Mouse (Mus musculus) adrenal gland (tissue): ENCODE results near the gene Wnt10a.

ENCODE experiments used
- intact Hi-C: fragments of 180-260 bp; cut with DNase I; formaldehyde crosslinking; loops from one replicate; pipeline ENCODE4 v1.15.1; 2025

Wnt10a gene

DNA sequence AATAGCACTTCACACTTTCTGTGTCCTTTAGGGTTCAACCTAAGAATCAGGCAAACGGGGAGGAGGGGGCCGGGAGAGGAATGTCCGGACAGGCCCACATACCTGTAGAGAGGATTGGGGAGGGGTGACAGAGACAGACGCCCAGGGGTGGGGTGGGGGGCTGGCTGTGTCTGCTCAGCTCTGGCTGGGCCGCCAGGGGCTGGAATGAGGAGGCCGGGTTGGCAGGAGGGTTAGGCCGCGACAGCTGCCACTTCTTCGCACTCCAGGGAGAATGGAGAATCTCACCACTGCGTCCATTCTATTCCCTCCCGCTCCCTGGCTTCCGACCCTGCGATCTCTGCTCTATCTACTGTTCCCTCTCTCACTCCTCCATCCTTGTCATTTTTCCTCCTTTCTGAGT lies 7.8 kb upstream of the Wnt10a start:
- intact Hi-C loops = no loop called here

DNA sequence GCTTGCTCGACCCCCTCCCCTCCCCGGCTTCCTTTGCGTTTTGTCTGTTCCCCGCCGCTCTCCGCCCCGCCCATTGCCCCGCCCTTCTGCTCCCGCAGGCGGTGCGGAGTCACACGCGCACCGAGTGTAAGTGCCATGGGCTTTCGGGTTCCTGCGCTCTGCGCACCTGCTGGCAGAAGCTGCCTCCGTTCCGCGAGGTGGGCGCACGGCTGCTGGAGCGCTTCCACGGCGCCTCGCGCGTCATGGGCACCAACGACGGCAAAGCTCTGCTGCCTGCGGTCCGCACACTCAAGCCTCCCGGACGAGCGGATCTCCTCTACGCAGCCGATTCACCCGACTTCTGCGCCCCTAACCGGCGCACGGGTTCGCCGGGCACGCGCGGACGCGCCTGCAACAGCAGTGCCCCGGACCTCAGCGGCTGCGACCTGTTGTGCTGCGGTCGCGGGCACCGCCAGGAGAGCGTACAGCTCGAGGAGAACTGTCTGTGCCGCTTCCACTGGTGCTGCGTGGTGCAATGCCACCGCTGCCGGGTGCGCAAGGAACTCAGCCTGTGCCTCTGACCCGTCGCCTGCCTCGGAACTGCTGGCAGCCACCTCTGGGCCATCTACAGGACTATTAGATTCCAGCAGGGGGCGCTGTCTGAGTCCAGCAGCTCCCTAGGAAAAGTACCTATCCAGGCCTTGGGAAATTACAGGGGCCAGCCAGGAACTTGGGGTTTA lies 7.1 kb upstream of the Wnt10a start:
- intact Hi-C loops = no loop called here

DNA sequence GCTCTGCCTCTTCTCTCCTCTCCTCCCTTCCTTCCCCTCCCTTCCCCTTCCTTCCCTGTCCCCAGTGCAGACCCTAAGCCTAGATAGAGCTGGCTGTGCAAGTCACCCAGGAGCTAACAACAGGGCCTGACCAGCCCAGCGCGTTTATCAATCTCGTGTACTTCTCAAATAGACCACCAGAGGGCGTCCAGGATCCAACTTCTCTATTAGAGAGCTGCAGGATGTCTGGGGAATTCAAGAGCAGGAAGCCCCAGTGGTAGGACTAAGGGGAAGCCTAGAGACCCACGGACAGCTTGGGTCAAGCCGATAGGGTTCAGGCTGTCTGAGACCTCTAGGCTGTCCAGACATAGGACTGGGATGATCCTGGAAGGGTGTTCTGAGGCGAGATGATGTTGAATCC lies 3.5 kb upstream of the Wnt10a start:
- intact Hi-C loops = loop anchor here (2.0 kb wide), 1 partner anchor 21 kb away; no protein-coding TSS in a partner anchor

DNA sequence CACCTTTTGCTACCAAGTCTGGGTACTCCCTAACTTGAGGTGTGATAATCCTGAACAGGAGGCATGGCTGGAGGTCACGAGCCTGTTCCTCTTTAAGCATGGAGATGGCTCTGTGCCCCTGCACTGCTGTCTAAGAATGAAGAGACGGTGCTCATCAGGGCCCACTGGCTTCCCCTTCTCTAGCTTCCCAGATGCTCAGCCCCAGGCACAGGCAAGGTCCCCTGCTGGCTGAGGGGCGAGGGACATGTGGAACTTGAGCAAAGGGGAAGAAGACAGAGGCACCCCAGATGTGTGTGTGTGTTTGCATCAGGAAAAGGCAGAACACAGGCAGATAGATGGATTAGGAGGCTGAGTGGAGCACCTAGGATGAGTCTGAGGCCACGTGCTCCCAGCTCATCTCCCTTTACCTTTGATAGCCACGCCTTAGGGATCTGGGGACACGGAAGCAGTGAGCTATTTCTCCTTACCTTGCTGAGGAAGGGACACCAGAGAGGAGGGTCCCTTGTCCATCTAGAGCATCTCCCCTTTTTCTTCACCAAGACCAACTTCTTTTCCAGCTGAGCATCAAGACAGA lies 2.6 kb upstream of the Wnt10a start:
- intact Hi-C loops = no loop called here

DNA sequence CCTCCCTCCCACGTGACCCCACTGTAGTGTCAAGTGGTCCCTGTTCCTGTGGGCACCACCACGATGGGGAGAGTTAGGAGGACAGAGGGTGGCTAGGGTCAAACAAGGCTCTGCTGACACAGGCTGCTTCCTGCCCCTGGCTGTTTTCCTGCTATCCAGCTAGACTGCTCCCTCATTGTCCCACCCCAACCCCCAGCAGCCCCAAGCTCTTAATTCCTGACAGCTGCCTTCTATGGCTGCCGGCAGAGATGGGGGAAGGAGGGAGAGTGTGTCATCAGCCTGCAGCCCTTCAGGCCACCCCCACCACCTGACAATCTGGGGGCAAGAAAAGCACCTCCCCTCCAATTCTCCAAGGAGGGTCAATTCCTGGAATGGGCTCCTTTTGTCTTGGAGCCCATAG lies 1.2 kb upstream of the Wnt10a start:
- intact Hi-C loops = no loop called here

DNA sequence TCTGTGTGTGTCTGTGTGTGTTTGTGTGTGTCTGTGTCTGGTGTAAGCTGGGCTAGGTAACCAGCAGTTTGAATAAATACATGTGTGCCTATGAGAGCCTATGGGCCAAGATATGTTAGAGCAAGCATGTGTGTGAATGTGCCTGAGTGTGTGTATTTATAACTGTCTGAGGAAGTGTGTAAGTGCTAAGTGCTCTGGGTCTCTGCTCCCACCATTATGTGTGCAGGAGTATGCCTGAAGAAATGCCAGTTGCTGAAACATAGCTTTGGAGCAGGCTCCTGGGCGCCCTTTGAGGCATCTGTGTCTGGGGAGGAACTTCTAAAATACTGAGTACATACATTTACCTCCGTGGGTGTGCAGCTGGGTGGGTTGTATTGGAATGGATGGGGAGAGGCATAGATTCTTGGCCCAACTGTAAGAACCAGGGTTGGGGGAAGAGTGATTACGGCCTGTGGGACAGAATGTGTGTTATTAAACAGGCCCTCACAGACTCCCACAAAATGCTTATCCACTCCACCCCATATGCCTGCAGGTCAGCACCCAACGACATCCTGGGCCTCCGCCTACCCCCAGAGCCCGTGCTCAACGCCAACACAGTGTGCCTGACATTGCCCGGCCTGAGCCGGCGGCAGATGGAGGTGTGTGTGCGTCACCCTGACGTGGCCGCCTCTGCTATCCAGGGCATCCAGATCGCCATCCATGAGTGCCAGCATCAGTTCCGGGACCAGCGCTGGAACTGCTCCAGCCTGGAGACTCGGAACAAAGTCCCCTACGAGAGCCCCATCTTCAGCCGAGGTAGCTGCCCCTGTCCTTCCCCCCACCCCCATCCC lies 1.7 kb downstream of the Wnt10a start:
- intact Hi-C loops = no loop called here

DNA sequence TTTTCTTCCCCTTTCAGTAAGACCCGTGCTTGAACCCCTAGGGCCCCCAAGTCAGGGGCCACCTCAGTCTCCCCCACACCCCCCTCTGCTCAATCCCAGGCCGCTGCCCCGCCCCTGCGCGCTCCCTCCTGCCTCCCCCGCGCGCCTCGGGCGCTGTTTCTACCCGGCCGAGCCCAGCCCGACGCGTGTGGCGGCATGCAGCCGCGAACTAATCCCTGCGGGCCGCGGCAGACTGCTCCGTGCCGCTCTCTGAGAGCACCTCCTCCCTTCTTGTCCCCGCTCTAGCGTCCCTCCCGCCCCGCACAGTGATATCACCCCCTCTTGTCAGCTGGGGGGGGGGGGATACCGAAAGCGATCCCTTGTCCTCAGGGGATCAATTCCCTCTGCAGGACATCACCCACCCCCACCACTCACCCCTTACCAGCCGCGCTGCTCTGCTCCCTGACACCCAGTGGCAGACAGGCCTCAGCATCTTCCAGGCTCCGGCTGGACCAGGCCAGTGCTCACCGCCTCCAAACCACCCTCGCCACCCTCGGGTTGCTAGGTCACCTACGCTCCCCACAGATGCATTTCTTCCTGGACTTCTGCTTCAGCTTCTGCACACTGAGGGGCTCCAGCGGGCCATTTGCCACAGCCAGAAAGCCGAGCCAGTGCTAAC lies 3.3 kb downstream of the Wnt10a start:
- intact Hi-C loops = no loop called here

DNA sequence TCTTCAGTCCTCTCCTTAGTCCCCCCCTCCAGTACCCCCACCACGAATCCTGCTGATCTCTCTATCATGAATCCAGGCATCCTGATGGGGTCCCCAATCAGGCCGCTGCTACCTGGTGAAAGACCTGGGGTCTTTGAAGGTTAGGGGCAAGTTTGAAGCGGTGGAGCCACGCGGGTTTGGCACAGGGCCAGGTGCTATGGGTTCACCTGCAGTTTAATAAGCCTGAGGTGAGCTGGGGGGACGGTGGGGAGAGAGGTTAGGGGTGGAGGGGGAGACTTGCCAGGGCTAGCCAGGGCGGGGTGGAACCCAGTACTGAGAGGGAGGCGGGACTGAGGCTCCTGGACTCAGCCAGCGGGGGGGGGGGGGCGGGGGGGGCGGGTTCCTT lies 3.8 kb downstream of the Wnt10a start:
- intact Hi-C loops = no loop called here

DNA sequence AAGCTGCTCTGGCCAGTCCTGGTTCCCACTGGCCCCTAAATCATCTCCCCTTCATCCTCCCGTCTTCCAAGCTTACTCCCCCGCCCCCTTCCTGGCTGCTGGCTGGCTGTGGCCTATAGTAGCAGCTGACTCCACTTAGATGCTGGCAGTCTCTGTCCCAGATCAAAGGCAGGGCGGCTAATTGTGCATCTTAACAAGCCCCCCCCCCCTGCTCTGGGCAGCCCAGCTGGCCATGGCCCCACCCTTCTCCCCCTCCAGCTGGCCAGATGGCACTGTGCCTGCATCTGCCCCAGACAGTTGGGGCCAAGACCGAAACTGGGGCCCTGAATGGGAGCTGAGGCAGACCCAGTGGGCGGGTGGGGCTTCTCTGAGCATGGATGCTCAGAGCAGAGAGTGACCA lies 6.1 kb downstream of the Wnt10a start:
- intact Hi-C loops = no loop called here

DNA sequence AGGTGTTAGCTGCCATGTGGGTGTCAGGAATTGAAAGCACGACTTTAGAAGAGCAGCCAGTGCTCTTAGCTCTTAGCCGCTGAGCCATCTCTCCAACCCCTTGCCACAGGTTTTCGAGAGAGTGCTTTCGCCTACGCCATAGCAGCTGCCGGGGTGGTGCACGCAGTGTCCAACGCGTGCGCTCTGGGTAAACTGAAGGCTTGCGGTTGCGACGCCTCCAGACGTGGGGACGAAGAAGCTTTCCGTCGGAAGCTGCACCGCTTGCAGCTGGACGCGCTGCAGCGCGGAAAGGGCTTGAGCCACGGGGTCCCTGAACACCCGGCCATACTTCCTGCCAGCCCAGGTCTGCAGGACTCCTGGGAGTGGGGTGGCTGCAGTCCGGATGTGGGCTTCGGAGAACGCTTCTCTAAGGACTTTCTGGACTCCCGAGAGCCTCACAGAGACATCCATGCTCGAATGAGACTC lies 9.1 kb downstream of the Wnt10a start:
- intact Hi-C loops = no loop called here

DNA sequence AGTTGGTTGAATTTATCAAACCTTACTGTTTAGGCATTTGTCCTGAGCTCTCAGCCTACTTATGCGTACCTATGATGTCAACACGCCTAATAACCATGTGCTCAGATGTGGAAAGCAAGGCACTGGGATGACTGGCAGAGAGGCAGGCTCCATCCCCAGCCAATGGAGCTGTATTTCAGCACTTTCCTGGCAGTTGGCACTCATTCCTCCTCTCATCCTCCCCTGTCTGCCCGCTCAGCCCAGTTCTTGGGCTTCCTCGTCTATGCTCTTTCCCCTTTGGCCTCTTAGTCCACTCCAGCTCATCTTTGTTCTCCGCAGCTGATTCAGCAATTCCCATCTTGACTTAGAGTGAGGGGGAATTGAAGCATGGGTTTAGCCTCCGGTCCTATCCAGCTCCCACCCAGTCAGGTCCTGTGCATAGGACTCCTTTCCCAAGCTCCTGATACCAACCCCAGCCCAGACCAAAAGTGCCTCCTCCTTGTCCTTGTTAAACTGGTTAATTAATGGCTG lies 10.4 kb downstream of the Wnt10a start:
- intact Hi-C loops = no loop called here

DNA sequence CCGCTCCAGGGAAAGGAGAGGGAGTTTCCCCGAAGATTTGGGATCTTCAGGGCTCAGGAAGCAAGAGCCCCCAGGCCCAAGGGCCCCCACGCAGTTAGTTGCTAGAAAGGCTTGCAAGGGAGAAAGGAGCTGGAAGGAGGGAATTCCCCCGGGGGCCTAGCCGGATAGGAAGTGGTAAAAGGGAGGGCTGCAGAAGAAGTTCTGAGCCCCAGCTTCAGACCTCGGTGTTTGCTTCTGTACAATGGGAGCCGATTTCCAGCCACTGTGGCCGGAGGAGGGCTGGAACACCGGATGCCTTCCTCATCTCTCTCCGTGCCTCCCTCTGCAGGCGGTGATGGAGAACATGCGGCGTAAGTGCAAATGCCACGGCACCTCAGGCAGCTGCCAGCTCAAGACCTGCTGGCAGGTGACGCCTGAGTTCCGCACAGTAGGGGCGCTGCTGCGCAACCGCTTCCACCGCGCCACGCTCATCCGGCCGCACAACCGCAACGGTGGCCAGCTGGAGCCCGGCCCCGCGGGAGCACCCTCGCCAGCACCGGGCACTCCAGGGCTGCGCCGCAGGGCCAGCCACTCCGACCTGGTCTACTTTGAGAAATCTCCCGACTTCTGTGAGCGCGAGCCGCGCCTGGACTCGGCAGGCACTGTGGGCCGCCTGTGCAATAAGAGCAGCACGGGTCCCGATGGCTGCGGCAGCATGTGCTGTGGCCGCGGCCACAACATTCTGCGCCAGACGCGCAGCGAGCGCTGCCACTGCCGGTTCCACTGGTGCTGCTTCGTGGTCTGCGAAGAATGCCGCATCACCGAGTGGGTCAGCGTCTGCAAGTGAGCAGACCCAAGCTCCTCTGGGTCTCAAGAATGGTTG lies 11.7 kb downstream of the Wnt10a start:
- intact Hi-C loops = no loop called here

DNA sequence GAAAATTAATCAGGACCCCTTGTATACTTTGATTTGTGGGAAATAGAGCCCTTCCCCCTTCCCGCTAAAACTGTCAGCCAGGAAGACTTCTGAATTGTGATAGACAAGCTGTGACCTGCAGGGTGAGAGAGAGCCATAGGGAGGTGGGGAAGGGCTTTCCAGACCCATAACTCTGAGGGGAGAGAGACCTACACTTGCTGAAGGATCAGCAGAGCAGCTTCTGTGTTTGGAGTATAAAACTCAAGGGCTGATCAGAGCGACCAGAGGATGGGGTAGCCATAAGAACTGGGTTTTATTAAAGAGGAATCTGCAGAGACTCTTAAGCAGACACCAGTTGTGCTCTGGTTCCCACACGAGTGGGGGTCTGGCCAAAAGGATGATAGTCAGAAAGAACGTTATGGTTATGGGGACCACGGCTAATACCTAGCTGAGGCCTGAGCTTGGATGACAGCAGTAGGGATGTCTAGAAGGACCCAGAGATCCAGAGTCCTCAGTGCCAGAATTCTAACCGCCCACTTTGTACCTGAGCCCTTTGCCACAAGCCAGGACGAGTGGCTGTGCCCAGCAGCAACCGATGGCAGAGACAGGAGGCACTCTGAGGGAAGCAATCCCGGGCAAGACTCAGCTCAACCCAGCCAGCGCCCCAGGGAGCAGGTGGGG lies 13.0 kb downstream of the Wnt10a start:
- intact Hi-C loops = no loop called here

DNA sequence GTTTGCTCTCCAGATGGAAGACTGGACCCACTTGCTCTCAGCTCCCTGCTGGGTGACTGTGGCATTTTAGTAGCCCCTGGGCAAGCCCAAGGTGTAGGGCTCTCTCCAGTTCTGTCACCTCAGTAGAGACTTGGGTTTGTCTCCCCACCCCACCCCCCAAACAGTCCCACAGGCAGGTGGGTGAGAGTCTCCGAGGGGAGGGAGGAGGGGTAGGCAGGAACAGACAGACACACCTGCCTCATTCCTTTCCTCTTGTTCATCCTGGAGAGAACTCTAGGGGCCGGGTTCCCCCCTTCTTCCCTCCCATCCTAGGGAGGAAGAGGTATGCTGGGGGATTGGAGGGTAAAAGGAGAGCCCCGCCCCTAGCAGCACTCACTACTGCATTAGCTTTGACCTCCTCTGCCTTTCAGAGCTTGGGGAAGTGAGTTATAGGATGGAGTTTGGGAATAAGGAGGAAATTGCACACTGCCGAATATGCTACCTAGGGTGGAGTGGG lies 14.1 kb downstream of the Wnt10a start:
- intact Hi-C loops = loop anchor here (5.0 kb wide), 1 partner anchor 33 kb away; the partner anchor contains the start of gene Wnt6

DNA sequence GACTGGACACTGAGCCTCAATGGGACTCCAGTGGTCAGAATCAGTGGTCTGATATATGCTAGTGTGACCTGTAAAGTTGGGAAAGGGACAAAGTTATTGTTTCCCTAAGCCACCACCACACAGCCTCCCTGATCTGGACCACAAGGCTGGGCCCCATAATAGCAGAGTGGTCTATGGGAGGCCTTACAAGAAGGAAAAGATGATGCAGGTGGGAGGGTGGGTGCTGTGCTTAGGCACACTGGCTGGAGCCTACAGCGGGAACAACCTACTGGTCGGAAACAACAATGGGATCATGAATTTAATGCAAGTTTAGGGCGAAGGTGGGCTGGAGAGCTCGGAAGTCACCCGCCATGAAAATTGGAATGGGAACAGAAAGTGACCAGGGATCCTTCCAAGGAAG lies 14.5 kb downstream of the Wnt10a start:
- intact Hi-C loops = loop anchor here (5.0 kb wide), 1 partner anchor 34 kb away; the partner anchor contains the start of gene Wnt6

DNA sequence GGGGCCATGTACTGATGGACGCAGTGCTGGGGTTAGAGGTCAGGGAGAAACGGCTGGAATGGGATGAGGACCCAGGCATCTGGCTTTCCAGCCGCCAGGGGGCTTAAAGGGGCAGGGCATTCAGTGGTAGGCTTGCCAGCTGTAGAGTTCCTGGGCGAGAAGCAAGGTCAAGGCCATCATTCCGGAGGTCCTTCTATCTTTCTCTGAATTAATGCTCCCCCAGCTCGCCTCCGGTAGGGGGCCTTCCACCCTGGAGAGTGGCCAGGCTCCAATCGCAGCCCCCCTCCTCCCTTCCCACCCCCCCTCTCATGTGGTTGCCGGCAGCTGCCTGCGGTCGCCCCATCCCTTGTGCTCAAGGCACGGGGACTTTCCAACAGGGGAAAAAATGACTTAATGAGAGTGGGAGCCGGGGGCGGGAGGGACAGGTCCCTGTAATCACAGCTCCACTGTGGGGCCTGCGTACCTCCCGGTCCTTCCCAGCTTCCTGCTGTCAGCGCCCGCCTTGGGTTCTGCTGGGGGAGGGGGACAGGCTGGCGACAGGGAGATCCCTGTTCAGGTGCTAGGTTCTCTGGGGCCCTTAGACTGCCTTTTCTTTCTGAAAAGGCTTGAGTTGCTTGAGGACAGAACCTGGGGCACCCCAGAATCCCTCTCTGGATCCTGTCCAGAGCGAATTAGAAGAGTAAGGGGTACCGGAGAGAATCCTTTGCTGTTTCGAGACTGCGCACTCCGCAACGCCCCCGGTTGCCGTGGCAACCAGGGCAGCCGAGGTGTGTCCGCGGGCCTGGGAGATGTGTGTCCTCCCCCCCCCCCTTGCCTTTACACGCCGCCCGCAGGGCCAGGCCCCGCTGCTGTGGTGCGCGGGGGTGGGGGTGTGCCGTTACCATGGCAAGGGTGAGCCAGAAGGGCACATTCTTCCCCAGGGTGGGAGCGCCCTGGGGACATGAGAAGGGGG lies 15.3 kb downstream of the Wnt10a start:
- intact Hi-C loops = loop anchor here (5.0 kb wide), 1 partner anchor 34 kb away; the partner anchor contains the start of gene Wnt6

DNA sequence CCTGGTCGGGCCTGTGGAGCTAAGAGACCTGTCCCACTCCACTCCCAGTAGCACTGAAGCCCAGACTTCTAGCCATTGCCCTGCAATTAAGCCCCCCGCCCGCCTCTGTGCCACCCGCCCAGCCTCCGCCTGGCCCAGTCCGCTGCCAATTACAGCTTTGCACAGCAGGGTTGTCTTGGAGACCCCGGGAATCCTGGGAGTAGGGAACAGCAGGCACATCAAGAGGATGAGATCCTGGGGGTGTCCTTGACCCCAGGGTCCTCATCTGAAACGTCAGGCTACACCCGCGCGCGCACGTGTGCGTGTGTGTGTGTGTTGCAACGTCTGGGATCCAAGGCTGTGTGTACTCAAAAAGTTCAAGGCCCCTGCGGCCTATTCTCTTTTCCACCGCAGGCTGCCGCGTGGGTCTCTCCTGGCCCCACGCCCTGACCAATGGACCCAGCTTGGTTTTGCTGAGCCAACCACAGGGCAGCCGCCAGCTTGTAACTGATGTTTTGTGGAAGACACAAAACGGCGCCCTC lies 16.3 kb downstream of the Wnt10a start:
- intact Hi-C loops = loop anchor here (2.0 to 5.0 kb wide), 2 partner anchors 21 to 35 kb away; partner anchors contain the start of gene Wnt6

DNA sequence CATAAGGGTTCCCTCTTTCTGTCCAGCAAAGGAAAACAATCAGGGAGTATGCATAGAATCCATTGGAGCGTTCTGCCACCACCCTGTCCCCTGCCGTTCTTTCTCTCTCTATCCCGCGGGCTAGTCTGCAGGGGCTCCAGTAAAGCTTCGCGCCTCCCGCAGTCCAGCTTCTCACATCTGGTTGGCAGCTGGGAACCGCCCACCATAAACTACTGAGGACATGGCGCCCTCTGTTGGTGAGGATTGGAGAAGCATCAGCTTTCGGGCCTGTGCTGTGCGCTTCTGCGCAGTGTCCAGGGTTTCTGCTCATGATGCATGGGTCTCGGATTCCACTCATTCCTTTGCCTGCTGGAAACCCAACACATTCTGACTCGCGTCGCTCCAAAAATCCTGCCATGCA lies 16.8 kb downstream of the Wnt10a start:
- intact Hi-C loops = loop anchor here (2.0 to 5.0 kb wide), 2 partner anchors 21 to 36 kb away; partner anchors contain the start of gene Wnt6
